Mouse (Mus musculus): ENCODE measurements around the gene Gbp3.

GRCm38 (mm10) chr3:142560296-142560948 lies 596 bp downstream of the Gbp3 start:
- TF ChIP-seq CTCF (IDR thresholded peaks at IDR 0.05; ENCODE audit: borderline replicate concordance, insufficient read depth, low read length) (peak; percentile 98), POLR2A (IDR thresholded peaks at IDR 0.05; ENCODE audit: low read depth, low read length) (0 out of 2 replicates have a peak, but pooled peaks have one; percentile 34)
